Mouse (Mus musculus): ENCODE data around the gene AC140267.1.

DNA sequence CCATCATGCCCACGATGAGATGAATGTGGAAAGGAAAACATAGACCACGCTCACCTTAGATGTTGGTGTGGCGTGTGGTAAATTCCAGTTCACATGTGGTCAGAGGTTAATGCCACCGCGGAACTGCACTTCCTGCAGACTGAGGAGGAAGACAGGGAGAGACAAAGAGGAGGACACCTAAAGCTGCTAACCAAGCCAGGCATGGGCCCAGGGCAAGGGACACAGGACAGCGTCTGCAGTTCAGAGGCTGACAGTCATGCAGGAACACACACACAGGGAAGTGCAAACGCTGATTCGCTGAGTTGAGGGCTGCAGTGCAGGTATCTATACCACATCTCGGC, 19.2 kb upstream of the AC140267.1 start:
- TF ChIP-seq CTCF (conservative IDR thresholded peaks at IDR 0.05; ENCODE audit: low read length) (no peak), NANOG (IDR thresholded peaks at IDR 0.05; ENCODE audit: borderline replicate concordance, low read length) (no peak), POU5F1 (IDR thresholded peaks at IDR 0.05; ENCODE audit: borderline replicate concordance, low read length) (no peak)

All from E14TG2a.4 (cell line).